Mouse (Mus musculus) cerebellum, adult 11 months (tissue): Measurements from ENCODE around the gene Ranbp17.

Experiments used
- DNase-seq: peaks from one replicate; pipeline ENCODE4 v3.0.0; 2022

Ranbp17 gene

GRCm38 (mm10) chr11:33399346-33399745 lies 114.2 kb downstream of the Ranbp17 start:
- no peak for DNase-seq

- no peak for DNase-seq
Observed at GRCm38 (mm10) chr11:33398701-33399100, 114.8 kb downstream of the Ranbp17 start.

- DNase-seq, result no peak
Observed at GRCm38 (mm10) chr11:33396275-33396674, 117.3 kb downstream of the Ranbp17 start.

GRCm38 (mm10) chr11:33394093-33394492 lies 119.5 kb downstream of the Ranbp17 start:
- DNase-seq, result no peak

- DNase-seq, result peak; percentile 3
Observed at GRCm38 (mm10) chr11:33388685-33389084, 124.9 kb downstream of the Ranbp17 start.

GRCm38 (mm10) chr11:33361867-33362266 lies 151.7 kb downstream of the Ranbp17 start:
- no peak for DNase-seq

GRCm38 (mm10) chr11:33349269-33349668 lies 164.3 kb downstream of the Ranbp17 start:
- DNase-seq, result no peak

GRCm38 (mm10) chr11:33342061-33342460 lies 171.5 kb downstream of the Ranbp17 start:
- no peak for DNase-seq

- DNase-seq, result peak; percentile 90
Observed at GRCm38 (mm10) chr11:33336552-33337121, 176.9 kb downstream of the Ranbp17 start.

GRCm38 (mm10) chr11:33335616-33336015 lies 177.9 kb downstream of the Ranbp17 start:
- DNase-seq, result peak; percentile 12

- DNase-seq, result no peak
Observed at GRCm38 (mm10) chr11:33332137-33332536, 181.4 kb downstream of the Ranbp17 start.

GRCm38 (mm10) chr11:33319006-33319611 lies 194.4 kb downstream of the Ranbp17 start:
- no peak for DNase-seq

- no peak for DNase-seq
Observed at GRCm38 (mm10) chr11:33309566-33309965, 204.0 kb downstream of the Ranbp17 start.

- no peak for DNase-seq
Observed at GRCm38 (mm10) chr11:33300859-33301258, 212.7 kb downstream of the Ranbp17 start.

GRCm38 (mm10) chr11:33299371-33299770 lies 214.2 kb downstream of the Ranbp17 start:
- peak; percentile 42 for DNase-seq

GRCm38 (mm10) chr11:33297121-33297520 lies 216.4 kb downstream of the Ranbp17 start:
- no peak for DNase-seq

GRCm38 (mm10) chr11:33295422-33295821 lies 218.1 kb downstream of the Ranbp17 start:
- DNase-seq, result no peak

GRCm38 (mm10) chr11:33294063-33294462 lies 219.5 kb downstream of the Ranbp17 start:
- no peak for DNase-seq

- no peak for DNase-seq
Observed at GRCm38 (mm10) chr11:33278571-33278970, 235.0 kb downstream of the Ranbp17 start.

GRCm38 (mm10) chr11:33276637-33277036 lies 236.9 kb downstream of the Ranbp17 start, which contains the start of gene Gm12117:
TSS of gene Gm12117 (minus strand) at chr11:33276737.
- DNase-seq, result no peak

- no peak for DNase-seq
Observed at GRCm38 (mm10) chr11:33274816-33275215, 238.7 kb downstream of the Ranbp17 start.

GRCm38 (mm10) chr11:33274294-33274693 lies 239.3 kb downstream of the Ranbp17 start:
- no peak for DNase-seq

- DNase-seq, result no peak
Observed at GRCm38 (mm10) chr11:33240295-33240694, 273.3 kb downstream of the Ranbp17 start.

- no peak for DNase-seq
Observed at GRCm38 (mm10) chr11:33234134-33234533, 279.4 kb downstream of the Ranbp17 start.

GRCm38 (mm10) chr11:33232056-33232455 lies 281.5 kb downstream of the Ranbp17 start:
- no peak for DNase-seq
